Mouse (Mus musculus) adrenal gland, adult (tissue): Measurements from ENCODE around the gene Oasl2.
"Not testable (repeated sequence)": the region's sequence is repeated elsewhere in the genome, so short reads cannot be mapped to it uniquely, and the experiment has no call there.

Experiments used
- DNase-seq, 2 experiments: peaks; one replicate each; pipeline ENCODE4 v3.0.0; 2022 to 2023; ENCODE audit warnings: low spot score in 1 of 2; ENCODE audit not compliant: inconsistent age in 2 of 2

Gene Oasl2

GRCm38 (mm10) chr5:114914855-114915254, 18.1 kb downstream of the Oasl2 start:
- no peak for DNase-seq

GRCm38 (mm10) chr5:114915854-114916253, 19.1 kb downstream of the Oasl2 start:
- DNase-seq: peak in 1 of 2 experiments; percentile 47

- no peak for DNase-seq
Measured at GRCm38 (mm10) chr5:114916777-114917176, 20.0 kb downstream of the Oasl2 start.

GRCm38 (mm10) chr5:114917357-114917756, 20.6 kb downstream of the Oasl2 start:
- not testable (repeated sequence) for DNase-seq

GRCm38 (mm10) chr5:114921551-114922365, 25.0 kb downstream of the Oasl2 start:
- DNase-seq: no peak

GRCm38 (mm10) chr5:114922366-114922731, 25.6 kb downstream of the Oasl2 start:
- DNase-seq: no peak

- peak; percentile 52 to 90 for DNase-seq
Measured at GRCm38 (mm10) chr5:114922998-114923473, 26.3 kb downstream of the Oasl2 start, which contains the start of gene Oasl1. Gene Oasl1 (plus strand): TSS chr5:114923240.

GRCm38 (mm10) chr5:114926153-114926684, 29.5 kb downstream of the Oasl2 start:
- DNase-seq: no peak

- DNase-seq: no peak
Measured at GRCm38 (mm10) chr5:114926753-114927152, 30.0 kb downstream of the Oasl2 start.

GRCm38 (mm10) chr5:114931626-114932025, 34.9 kb downstream of the Oasl2 start:
- DNase-seq: no peak

GRCm38 (mm10) chr5:114933206-114933605, 36.5 kb downstream of the Oasl2 start:
- DNase-seq: no peak

GRCm38 (mm10) chr5:114935838-114936237, 39.1 kb downstream of the Oasl2 start:
- DNase-seq: no peak

- DNase-seq: not testable (repeated sequence)
Measured at GRCm38 (mm10) chr5:114941138-114941537, 44.4 kb downstream of the Oasl2 start.

GRCm38 (mm10) chr5:114942074-114942765, 45.5 kb downstream of the Oasl2 start, which contains the start of gene 2210016L21Rik:
Gene 2210016L21Rik (plus strand): TSS chr5:114942158.
- DNase-seq: peak; percentile 86 to 95

- no peak for DNase-seq
Measured at GRCm38 (mm10) chr5:114942766-114943130, 46.0 kb downstream of the Oasl2 start.

- DNase-seq: no peak
Measured at GRCm38 (mm10) chr5:114945072-114945471, 48.3 kb downstream of the Oasl2 start.

- DNase-seq: peak; percentile 41 to 75
Measured at GRCm38 (mm10) chr5:114948891-114949290, 52.2 kb downstream of the Oasl2 start.

- DNase-seq: no peak
Measured at GRCm38 (mm10) chr5:114949316-114949715, 52.6 kb downstream of the Oasl2 start.

- no peak for DNase-seq
Measured at GRCm38 (mm10) chr5:114949812-114950211, 53.1 kb downstream of the Oasl2 start.

- no peak for DNase-seq
Measured at GRCm38 (mm10) chr5:114950669-114951068, 53.9 kb downstream of the Oasl2 start.

- no peak for DNase-seq
Measured at GRCm38 (mm10) chr5:114951279-114951880, 54.6 kb downstream of the Oasl2 start.
